Mouse (Mus musculus) sigmoid colon, adult 10 weeks (tissue): ENCODE measurements around the gene Crabp1. TPM values are rescaled to one million over a fixed set of nuclear protein-coding genes. Genes with fewer than 3 reads are reported as not detected.

ENCODE experiments used
- polyA plus RNA-seq: library from polyadenylated mRNA; stranded (reverse); fragments of 350-450 nt; fragmentation: Illumina TruSeq; extraction: RNeasy Lipid Tissue Mini Kit (QIAGEN cat#74804); gene quantifications from one replicate; pipeline ENCODE4 v1.2.3, GENCODE M21; 2014; ENCODE audit warnings: low read depth, low replicate concordance

The Crabp1 gene
- not detected for polyA plus RNA-seq

DNA sequence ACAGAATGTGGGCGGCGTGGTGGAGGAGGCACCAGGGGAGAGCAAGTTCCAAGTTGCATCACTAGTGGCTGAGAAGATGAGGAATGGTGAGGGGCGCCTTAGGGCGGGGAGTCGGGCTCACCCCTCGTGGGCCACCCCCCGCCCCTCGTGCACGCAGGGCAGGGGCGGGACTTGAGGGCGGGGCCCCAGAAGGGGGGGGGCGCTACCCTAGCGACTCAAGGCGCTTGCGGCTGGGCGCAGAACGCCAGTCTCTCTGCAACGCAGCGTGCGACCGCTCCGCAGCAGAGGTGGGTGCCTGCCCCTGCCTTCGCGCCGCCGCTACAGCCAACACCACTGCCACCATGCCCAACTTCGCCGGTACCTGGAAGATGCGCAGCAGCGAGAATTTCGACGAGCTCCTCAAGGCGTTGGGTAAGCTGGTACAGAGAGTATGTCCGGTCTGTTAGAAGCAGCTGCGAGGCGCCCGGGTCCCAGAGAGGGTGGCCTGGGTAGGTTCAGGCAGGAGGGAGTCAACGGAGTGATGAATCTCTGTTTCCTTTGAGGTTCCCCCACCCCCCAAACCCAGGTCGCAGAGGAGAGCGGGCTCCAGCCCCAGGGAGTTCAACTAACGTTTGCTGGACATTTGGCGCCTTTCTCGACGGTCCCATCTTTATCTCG is at the start of gene Crabp1:
Gene Crabp1, plus strand, starts transcription at position 188 of the 657 bp plus-strand sequence.

DNA sequence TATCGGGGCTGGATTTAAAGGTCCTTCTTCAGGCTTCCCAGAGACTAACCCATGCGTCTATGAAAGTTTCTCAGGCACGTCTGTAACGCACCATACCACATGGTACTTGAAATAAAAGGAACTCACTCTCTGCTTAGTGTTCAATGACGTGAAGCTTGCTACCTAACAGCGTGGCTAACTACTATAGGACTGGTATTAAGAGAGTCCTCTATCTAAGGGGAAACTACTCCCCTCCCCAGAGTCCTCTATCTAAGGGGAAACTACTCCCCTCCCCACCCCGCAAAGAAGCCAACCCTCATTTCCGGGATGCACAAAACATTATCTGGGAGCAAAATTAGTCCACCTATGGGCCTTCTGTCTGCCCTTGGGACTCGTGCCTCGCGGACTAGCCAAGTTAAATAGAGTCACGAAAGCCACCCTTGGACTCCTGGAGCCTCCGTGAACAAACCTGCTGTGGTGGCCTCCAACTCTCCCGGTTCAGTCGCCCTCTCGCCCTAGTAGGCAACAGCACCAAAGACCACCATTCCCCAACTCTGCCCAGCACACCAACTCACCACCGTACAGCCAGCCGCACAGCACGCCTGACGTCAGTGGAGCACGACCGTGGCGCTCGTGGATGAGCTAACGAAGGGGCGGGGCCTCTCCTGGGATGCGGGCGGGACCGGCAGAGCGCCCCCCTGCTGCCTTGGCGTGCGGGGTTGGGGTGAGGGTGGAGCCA is 30.5 kb upstream of the Crabp1 start, which contains the start of gene Wdr61:
Gene Wdr61, minus strand, starts transcription at position 599 of the 718 bp plus-strand sequence.

Other genes starting within 250 kb of the Crabp1 start
- gene Sh2d7, start 225.8 kb upstream of the Crabp1 start, polyA plus RNA-seq = 1.1 TPM
- 0.73 TPM for gene Cib2, start 204.5 kb upstream of the Crabp1 start, polyA plus RNA-seq
- gene Idh3a, start 178.4 kb upstream of the Crabp1 start, polyA plus RNA-seq = 351 TPM
- gene Acsbg1, start 102.9 kb upstream of the Crabp1 start, polyA plus RNA-seq = not detected
- gene Dnaja4, start 65.9 kb upstream of the Crabp1 start, polyA plus RNA-seq = 15.5 TPM
- 77.6 TPM for gene Wdr61, start 30.2 kb upstream of the Crabp1 start, polyA plus RNA-seq
- 178 TPM for gene Ireb2, start 99.0 kb downstream of the Crabp1 start, polyA plus RNA-seq
- 22.7 TPM for gene Hykk, start 152.5 kb downstream of the Crabp1 start, polyA plus RNA-seq
- gene Psma4, start 186.0 kb downstream of the Crabp1 start, polyA plus RNA-seq = 358 TPM
- gene AY074887, start 186.2 kb downstream of the Crabp1 start, polyA plus RNA-seq = not detected
- gene Chrna5, start 216.1 kb downstream of the Crabp1 start, polyA plus RNA-seq = 0.88 TPM